Mouse (Mus musculus) gonadal fat pad, adult 2 months (tissue): ENCODE measurements around the gene Prep. TPM values are rescaled to one million over a fixed set of nuclear protein-coding genes. Genes with fewer than 3 reads are reported as not detected.
"Not testable (repeated sequence)": the region's sequence is repeated elsewhere in the genome, so short reads cannot be mapped to it uniquely, and the experiment has no call there.

Experiments
- DNase-seq: peaks from one replicate; pipeline ENCODE4 v3.0.0-alpha.2; 2012; ENCODE audit warnings: low read depth
- polyA plus RNA-seq: library from polyadenylated mRNA; depleted of rRNA; stranded (reverse); fragments of >200 nt; gene quantifications from 2 replicates; pipeline ENCODE4 v1.2.3, GENCODE M21; 2012

Prep gene
- polyA plus RNA-seq, 1 experiment, result 8.1 TPM

DNA sequence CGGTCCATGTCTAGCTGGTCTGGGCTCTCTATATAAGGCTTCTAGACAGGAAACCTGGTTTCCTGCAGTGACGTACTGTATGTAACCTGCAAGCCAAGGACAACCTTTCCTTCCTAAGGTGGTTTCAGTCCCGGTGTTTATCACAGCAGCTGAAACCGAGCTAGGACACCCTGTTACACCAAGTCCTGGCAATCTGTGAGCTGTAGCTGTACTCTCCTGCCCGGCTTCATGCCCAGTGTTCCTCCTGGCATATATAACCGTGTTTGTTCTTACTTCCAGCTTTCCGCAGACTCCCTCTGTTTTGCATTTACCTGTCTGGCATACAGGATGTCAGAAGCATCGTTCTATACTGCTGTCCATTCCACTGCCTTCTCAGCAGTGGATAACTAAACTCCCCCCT, 51.4 kb downstream of the Prep start:
- no peak for DNase-seq

DNA sequence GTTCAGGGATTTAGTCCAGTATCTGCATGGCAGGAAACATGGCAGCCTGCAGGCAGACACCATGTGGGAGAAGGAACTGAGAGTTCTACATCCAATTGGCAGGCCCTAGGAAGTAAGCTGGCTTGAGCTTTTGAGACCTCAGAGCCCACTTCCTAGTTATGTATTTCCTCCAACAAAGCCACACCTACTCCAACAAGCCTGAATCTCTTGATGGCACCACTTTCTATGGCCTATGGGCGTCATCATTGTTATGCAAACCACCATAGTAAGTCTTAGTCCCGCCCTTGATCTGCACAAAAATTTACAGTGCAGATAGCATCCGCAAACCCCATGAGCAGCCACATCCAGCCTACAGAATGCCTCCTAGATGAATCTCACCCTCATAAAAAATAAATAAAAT, 54.6 kb downstream of the Prep start:
- DNase-seq, result no peak

DNA sequence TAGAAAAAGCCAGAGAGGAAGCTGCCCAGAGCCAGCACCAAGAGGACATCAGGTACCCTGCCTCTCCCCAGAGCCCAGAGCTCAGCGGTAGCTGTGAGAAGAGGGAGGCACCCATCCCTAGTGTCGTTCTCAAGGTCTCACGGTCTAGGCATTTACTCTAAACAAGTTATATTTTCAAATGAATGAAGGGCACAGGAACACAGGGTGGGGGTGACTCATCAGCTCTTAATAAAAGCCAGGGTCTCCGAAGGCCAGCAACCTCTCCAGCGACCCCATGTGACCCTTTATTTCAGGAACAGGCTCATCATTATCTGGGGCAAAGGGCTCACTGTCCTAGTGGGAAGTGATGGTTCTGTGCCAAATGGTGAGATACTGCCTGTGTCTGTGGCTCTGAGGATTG, 55.5 kb downstream of the Prep start:
- DNase-seq, result no peak

DNA sequence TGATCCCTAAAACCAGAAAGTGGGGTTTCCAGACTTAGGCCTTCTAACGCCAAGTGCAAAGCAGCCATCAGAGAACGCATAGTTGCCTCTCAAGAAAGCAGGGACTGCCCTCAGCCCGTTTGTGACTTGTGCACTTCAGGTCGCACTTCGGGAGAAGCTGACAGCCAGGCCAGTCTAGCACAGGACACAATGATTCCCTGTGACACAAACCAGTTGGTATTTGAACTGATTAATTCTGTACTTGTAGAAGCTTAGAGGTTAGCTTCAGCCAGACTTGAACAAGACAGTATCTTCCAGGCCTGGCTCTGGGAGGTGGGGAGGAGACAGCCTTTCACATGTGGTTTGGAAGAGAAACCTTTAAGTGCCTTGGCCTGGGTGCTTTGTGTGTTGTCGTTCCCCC, 56.0 kb downstream of the Prep start:
- DNase-seq, result no peak

DNA sequence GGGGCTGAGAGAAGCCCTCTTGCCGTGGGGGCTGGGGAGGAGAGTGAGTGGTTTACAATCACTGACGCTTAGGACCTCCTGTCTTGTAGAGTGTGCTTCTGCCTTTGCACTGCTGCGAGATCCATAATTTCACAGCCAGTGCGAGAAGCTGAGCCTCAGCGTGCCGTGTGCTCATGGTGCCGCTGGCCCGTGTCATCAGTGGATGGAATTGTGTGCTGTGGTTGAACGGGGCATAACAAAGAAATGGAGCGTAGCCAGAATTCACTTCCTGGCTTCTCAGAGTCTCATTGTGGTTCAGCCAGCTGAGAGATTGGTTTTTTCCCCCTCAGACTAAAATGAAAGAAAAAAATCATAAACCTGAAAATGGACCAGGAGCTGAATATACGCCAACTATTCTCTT, 62.1 kb downstream of the Prep start:
- no peak for DNase-seq

DNA sequence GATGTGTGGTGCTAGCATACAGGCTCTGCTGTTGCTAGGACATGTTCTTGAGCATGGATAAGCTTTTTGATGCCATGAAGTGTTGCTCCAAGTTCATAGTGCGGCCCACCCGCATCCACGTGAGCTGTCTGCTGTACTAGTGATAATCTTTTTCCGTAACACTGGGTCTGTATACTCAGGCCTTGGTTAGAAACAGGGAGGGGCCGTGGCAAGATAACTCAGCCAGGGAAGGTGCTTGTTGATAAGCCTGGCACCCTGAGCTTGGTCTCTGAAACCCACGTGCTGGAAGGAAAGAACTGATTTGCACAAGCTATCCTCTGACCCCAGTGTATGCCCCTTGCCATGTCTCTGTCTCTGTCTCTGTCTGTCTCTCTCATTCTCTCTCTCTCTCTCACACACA, 63.0 kb downstream of the Prep start:
- DNase-seq, result no peak

DNA sequence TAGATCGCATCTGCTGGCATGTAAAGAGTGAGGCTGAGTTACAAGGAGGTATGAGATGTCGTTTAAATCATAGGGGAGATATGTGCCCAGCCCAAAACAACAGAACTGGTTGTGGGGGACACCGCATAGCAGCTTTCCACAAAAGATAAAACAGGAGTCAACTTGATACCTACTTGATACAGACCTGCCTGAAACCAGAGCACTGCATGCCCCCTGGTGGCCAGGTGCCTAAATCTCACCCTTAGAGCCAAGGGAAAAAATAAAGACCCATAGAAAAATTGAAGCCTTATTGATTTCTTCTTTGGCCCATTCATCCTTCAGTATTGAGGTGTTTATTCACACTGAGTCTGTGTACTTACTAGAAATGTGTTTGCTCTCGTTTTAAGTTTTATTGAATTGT, 65.4 kb downstream of the Prep start:
- no peak for DNase-seq

DNA sequence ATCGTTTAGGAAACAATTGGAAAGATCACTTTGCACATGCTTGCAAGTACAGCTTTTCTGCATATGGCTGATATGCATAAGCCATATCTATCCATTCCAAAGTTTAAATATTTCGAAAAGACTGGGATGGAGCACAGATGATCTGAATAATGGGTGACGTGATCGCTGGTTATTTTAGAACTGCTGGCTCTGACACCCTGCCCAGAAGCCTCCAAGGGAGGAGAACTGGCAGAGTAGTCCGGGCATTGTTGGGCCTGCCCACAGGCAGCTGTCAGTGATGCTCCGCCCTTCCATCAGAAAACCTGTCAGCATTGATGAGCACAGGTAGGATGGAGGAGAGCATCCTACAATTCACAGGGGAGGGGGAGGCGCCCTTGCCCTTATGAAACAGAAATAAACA, 69.8 kb downstream of the Prep start:
- no peak for DNase-seq

DNA sequence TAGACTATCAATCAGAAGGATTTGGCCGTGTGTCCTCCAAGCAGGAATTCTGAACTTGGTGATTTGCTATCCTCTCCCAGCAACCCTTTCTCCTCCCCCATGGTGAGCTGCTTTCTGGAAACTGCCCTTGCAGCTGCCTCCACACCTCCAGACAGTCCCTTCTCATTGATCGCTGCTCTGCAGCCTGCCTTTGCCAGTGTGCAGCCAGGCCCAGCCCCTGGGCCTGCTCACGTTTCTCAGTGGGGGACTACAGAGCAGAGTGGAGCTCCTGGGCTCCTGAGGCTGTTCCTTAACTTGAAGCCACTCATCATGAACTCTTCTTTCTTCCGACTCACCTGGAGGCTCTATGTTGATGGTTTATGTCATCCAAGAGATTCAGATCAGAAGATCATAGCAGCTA, 72.9 kb downstream of the Prep start:
- DNase-seq, result no peak

DNA sequence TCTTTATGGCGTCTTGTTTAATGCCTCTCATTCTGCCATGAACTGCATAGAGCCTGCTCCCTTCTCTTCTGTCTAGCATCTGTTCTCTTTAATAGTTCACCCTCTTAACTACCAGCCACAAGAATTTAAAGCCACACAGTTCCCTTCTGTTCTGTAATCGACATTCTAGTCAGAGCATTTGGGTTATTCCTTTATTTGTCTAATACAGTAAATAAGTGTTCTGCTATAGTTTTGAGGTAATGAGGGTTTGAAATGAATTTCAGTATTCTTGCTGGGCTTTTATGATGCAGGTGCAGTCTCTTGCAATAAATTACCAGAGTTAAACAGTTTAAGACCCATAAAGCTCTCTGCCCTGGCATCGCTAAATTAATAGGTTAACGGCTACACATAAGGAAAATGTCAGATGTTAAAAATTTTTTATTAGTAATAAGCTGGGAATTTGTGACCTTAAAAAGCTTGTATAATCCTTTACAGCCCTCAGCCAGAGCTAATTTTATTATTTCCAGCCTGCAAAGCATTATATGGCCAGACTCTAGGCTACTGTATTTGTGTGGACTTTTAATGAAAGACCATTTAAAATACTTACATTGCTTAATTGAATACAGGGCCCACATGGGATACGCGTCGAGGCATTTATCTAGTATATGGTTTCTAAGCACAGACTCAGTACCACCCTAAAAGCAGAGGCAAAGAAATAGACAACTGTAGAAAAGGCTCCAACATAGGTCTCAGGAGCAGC, 73.6 kb downstream of the Prep start:
- DNase-seq, result no peak

DNA sequence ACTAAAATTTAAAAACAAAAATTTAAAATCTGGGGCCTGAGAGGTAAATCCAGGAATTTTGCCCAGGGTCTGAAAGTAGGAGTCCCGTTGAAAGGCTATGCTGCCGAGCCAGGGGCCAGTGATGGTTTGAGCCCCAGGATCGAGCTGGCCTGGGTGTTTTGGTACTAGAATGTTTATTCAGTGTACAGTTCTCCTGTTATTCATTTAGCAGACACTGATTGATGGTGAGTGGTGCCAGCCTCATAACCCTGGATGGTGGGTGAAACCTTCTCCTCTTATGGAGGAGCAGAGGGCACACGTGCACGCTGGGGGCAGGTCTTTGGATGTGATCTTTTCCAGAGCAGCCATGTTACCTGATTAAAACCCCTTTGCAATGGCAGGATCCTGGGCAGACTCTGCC, 75.4 kb downstream of the Prep start:
- DNase-seq, result no peak

DNA sequence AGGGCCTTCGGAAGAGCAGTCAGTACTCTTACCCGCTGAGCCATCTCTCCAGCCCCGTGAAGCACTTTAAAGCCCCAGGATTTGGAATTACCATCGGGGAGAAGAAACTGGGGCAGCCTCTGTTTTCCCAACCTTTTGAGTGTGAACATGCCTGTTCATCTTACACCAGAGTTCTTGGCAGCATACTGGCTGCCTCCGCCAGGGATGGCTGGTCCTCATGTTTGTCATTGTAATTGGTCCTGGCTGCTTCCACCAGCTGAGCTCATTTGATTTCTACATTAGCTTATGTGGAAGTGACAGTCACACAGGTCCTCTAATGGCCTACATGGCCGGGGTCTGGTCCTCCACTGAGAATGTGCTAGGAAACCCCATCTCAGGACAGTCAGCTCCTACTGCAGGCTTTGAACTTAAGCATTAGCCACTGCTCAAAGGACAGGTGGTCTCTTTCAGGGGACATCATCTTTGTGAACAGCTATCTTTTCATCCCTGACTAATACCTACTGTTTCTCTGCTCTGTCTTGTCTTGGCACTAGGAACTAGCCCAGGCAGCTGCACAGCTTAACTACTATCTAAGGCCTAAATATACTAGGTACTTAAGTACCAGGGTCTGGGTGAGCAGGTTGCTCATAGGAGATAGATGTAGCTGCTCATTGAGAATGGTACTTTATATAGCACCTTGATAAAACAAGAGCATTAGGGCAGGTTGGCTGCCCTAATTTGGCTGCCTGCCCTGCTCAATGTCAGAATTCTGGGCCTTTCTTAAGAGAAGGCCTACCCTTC, 77.2 kb downstream of the Prep start:
- DNase-seq, result no peak

DNA sequence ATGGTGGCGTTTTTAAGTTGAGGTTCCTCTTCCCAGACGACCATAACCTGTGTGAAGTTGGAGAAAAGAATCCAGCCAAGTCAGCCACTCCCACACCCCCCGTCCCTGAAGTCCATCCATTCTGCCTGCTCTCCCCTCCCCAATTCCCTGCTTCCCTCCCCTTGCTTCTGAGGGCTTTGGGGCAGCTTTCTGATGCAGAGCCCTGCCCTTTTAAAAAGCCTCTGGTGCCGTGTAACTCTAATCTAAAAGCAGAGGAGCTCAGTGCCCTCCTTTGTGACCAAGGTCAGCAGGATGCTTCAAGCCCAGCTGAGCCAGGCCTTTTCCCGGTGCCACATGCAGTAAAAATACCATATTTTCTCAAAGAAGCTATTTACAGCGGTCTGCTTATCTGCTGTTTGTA, 79.8 kb downstream of the Prep start:
- no peak for DNase-seq

DNA sequence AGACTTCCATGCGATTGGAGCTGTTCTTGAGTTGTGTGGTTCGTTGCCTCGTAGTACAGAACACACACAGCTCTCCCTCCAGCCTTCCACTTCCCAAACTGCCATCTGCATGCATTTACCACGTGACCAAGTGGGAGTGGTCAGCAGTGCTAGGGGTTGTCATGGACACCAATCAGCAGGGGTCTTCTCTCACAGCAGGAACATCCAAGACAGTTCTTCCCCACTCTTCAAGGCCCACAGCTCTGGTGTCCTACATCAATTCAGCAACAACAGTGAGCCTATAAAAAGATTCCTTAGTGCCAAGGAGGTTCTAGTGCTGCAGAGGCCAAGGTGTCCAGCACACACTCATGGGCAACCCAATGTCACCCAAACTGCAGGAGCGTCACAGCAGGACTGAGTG, 84.1 kb downstream of the Prep start:
- no peak for DNase-seq

DNA sequence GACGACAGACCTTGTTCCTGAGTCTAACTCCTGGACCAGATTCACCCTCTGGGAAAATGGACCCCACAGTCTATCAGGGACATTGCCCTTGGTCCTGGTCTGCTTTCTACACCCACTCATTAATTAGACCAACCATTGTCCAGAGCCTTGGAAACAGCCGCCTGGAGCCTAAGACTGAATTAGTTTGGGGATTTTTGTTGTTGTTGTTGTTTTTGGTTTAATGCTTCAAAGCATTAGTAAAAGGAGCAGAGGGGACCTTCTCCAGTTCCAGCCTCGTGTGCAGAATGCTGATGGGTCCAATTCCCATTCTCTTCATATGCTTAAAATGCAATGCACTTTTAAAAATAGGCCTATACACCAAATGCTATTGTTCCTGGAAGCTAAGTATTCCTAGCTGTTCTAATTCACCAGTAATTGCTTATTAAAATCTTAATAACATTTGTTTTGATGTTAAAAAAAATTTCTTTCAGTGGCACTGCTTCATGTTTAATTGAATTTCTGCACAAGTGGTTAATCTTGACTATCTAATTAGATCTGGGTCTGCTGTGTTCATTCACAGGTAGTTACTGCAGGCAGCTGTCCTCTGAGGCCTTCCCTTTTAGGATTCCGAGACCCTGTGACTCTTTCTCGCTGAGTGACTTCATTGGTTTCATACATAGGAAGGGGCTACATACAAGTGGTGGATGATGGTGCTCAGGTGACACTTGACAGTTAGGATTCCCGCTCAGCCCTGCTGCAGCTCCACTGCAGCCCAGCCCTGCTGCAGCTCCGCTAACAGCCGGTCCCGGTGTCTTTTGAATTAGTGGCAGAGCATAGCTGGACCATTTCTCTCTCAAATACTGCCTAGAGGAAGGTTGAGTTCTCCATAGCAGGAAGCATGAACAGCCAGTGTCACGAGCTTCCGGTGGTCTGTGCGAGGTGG, 85.0 kb downstream of the Prep start:
- no peak for DNase-seq

DNA sequence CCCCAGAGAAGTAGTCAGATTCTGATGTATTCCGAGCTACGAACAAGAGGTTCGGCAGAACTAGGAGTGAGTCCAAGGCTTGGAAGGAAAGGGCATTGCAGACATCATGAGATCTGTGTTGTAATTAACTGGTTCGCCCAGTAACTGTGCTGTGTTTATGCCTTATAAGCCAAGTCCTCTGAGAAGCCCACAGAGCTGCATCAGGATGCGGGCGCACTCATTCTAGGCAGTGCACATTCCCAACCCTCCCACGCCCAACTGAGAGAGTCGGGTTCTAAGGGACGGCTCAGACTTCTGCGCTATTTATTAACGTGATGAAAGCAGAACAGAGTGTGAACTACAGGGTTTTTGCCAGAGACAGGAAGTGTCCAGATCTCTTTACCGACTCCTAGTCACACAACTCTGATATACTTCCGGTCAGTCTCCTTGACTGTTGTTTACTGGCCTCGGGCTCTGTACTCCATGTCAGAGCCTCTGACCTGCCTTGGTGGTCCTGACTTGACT, 87.6 kb downstream of the Prep start:
- DNase-seq, result no peak

DNA sequence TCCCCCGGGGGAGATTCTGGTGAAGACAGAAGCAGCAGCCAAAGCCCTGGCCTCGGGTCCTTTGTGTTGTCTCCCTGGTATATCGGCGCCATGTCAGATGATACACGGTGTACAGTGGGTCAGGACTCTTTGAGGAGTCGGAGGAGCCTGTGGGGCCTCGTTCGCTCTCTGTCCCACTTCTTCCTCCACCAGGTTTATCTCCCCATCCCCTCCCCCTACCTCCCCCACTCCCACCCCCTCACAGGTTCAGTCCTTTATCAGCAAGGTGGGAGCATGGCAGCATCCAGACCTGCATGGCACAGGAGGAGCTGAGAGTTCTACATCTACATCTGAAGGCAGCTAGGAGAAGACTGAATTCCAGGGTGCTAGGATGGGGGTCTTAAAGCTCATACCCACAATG, 98.8 kb downstream of the Prep start:
- no peak for DNase-seq

DNA sequence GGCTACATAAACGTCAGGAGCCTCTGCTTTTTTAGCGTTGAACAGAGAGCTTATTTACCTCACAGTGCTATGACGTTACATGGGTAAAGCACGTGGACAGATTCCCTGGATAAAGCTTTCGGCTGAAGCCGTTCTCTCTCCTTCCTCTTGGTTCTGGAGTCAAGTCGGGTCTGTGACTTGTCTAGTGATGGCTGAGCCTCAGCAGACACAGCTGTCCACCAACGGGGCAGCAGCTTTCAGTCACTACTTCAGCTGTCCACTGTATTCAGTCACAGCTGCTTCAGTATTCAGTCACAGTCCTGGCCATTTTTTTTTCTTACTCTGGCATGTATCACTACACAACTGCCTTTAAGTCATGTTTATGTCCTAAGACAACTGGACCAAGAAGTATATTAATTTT, 106.9 kb downstream of the Prep start:
- no peak for DNase-seq

DNA sequence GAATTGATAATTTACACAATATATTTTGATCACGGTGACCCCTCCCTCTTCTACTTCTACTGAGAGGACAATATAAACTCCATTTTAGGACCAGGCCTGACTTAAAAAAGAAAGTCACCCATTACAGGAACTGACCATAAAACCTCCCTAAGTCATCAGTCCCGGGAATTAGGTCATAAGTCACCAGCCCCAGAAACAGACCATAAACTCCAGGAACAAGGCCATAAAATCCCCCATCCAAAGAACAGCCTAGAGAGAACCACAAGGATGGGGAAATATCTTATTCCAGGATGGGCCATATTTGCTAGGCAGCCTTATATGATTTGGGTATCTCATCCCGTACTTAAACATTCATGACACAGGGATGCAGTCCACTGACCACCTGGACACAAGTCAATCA, 107.3 kb downstream of the Prep start:
- DNase-seq, result no peak

DNA sequence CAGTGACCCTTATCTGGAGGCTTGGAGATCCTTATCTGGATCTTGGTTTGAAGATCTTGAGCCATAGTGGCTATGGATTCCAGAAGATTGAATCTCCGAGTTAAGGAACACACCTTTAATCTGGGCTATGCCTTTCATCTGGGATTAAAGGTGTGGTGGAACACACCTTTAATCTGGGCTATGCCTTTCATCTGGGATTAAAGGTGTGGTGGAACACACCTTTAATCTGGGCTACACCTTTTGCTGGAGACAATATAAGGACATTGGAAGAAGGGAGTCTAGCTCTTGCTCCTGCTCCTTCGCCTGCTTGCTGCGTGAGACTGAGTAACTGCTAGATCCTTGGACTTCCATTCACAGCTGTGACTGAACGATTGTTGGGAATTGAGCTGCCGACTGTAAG, 110.8 kb downstream of the Prep start, which contains the start of gene Popdc3:
Gene Popdc3, plus strand, starts transcription at position 301 of the 400 bp plus-strand sequence.
- DNase-seq, result not testable (repeated sequence)

DNA sequence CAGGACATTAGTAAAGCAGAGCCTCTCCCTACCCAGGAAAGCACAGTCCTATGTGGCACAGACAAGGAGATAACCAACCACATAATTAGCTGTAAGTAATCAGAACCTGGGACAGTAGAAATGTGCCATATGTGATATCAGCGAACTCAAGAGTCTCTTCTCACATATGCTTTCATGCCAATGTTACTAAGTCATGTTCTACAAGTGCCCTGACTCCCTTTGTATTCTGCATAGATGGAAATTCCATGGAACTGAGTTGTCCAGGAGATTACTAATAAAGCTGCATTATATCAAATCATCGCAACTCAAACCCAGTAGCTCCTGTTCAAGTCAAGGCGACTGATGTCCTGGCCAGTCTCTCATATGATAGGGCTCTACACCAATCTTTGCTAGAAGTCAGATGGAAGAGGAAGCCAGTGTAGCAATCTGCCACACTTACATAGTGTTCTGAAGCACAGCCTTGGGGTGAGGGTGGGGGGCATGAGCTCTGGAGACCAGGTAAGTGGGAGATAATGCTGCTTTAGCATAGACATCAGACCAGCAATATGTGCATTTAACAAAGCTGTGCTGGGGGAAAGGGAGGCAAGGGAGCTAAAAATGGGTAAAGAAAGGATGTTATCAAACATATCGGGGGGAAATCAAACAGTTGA, 113.8 kb downstream of the Prep start:
- no peak for DNase-seq

DNA sequence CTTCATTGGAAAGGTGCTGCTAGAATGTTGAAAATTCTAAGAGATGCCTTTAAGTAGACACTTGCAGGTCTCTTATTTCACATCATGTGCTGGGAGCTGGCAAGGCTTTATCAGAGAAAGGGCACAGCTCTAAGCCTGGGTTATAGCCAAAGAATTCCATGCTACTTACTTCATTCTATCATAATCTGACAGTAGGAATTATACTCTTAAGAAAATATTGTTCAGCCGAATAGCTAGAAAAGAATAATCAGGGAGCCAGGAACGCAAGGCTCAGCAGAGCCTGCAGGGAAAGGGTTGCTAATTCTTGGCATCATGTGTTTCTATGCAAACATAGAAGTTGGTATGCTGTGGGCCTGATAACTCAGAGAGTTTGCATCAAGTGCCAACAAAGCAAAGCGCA, 114.3 kb downstream of the Prep start:
- no peak for DNase-seq
